Mouse (Mus musculus) lung, adult 2 months (tissue): ENCODE results near the gene A630076J17Rik.

Experiments
- CTCF ChIP-seq: fragments of 200-500 bp; IDR thresholded peaks from 2 replicates; pipeline ENCODE4 v1.5.1; 2011; ENCODE audit warnings: mild to moderate bottlenecking, low read length, control low read depth; ENCODE audit not compliant: insufficient read depth
- POLR2A ChIP-seq: fragments of 200-500 bp; IDR thresholded peaks from 2 replicates; pipeline ENCODE4 v1.6.1; 2011; ENCODE audit warnings: low read depth, mild to moderate bottlenecking, control low read depth, low read length, borderline replicate concordance; ENCODE audit errors: extremely low read depth

DNA sequence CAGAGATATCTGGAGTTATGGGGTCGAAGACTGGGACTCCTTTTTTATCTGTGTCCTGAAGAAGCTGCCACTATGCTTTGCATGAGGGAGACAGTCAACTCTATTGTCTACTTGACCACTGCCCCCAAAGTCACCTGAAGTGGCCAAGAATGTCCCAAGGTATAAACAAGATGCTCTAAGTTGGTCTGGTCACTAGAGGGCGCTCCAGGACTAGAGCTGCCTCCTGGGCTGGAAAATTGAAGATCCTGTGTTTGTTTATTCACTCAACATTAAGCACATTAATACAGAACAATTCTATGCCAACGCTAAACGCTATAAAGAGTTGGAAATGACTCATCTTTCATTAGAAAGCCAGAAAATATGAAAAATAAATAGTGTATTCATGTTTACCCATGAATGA lies 24.4 kb upstream of the A630076J17Rik start:
- TF ChIP-seq CTCF (peak; percentile 86), POLR2A (no peak)
